ENCODE assay signal across 8 mouse cellular contexts in genomic region chr1:171034201-171034600, GRCm38 (mm10). TPM values are rescaled to one million over a fixed set of nuclear protein-coding genes. Genes with fewer than 3 reads are reported as not detected.
DNase-seq lines count a peak whose midpoint lies in the region; ATAC-seq and TF ChIP-seq lines count a peak whose summit lies in the region.

No protein-coding gene starts in this region.

- peaks cover 10% of the 10 kb centered on the region for H3K4me1 ChIP-seq in kidney, embryonic 16.5 days (ENCODE audit: insufficient read depth, low read length)
- H3K4me1 ChIP-seq in forebrain, postnatal 0 days (ENCODE audit: insufficient read depth) = no peaks in the 10 kb centered on the region
- peaks cover 12% of the 10 kb centered on the region; the same call in 1 of the 2 replicates for H3K4me1 ChIP-seq in midbrain, embryonic 11.5 days (ENCODE audit: control insufficient read depth, insufficient read depth, low read length)

- no peaks in the 10 kb centered on the region for H3K9me3 ChIP-seq in kidney, embryonic 16.5 days (ENCODE audit: low read length)
- no peaks in the 10 kb centered on the region for H3K9me3 ChIP-seq in forebrain, postnatal 0 days (ENCODE audit: low read length)
- no peaks in the 10 kb centered on the region for H3K9me3 ChIP-seq in midbrain, embryonic 11.5 days (ENCODE audit: control insufficient read depth, low read length)

- H3K4me3 ChIP-seq in kidney, embryonic 16.5 days (ENCODE audit: low read length) = peak overlapping the region; percentile 56
- peak overlapping the region; percentile 60 for H3K4me3 ChIP-seq in forebrain, postnatal 0 days (ENCODE audit: low read depth, low read length)
- H3K4me3 ChIP-seq in midbrain, embryonic 11.5 days (ENCODE audit: low read depth, low read length) = peak overlapping the region; percentile 44

- no peak overlapping the region for H3K27ac ChIP-seq in kidney, embryonic 16.5 days (ENCODE audit: low read length)
- no peak overlapping the region for H3K27ac ChIP-seq in forebrain, postnatal 0 days (ENCODE audit: low read depth, low read length)
- no peak overlapping the region for H3K27ac ChIP-seq in midbrain, embryonic 11.5 days (ENCODE audit: low read depth, low read length)

- no peak for DNase-seq in kidney, adult 8-10 months
- DNase-seq in NIH3T3 (ENCODE audit: low read depth) = peak; percentile 70
- no peak for DNase-seq in forebrain, postnatal 0 days
- no peak for DNase-seq in midbrain, embryonic 11.5 days (ENCODE audit: low spot score, missing footprints)
- DNase-seq in thymus, postnatal 36 days = no peak
- no peak for DNase-seq in ovary, adult 18-20 months (ENCODE audit: low spot score)

- peak overlapping the region; percentile 89 for H3K4me2 ChIP-seq in kidney, embryonic 16.5 days (replicated peaks; ENCODE audit: low read depth, low read length)
- H3K4me2 ChIP-seq in forebrain, postnatal 0 days (ENCODE audit: low read depth) = peak overlapping the region; percentile 67
- peak overlapping the region; percentile 90 for H3K4me2 ChIP-seq in midbrain, embryonic 11.5 days

- TF ChIP-seq CTCF in forebrain, postnatal 0 days (IDR thresholded peaks at IDR 0.05; ENCODE audit: low read depth) = no peak

- ATAC-seq in kidney, embryonic 16.5 days (ENCODE audit: low FRiP score, low TSS enrichment) = no peak
- peak; percentile 25 for ATAC-seq in forebrain, postnatal 0 days
- no peak for ATAC-seq in midbrain, embryonic 11.5 days (ENCODE audit: low FRiP score)
- ATAC-seq in megakaryocyte-erythroid progenitor cell, adult 5-6 weeks (replicated peaks; ENCODE audit: low FRiP score, low TSS enrichment, poor library complexity, severe bottlenecking) = no peak

- H3K36me3 ChIP-seq in kidney, embryonic 16.5 days (ENCODE audit: insufficient read depth, low read length) = no peaks in the 10 kb centered on the region
- no peaks in the 10 kb centered on the region for H3K36me3 ChIP-seq in forebrain, postnatal 0 days (ENCODE audit: insufficient read depth)
- H3K36me3 ChIP-seq in midbrain, embryonic 11.5 days (ENCODE audit: control insufficient read depth, insufficient read depth, low read length) = no peaks in the 10 kb centered on the region

- 0 out of 2 replicates have a peak overlapping the region, but pooled peaks have one; percentile 22 for H3K9ac ChIP-seq in kidney, embryonic 16.5 days (replicated peaks; ENCODE audit: low read length)
- peak overlapping the region; percentile 48; the same call in 1 of the 2 replicates for H3K9ac ChIP-seq in forebrain, postnatal 0 days
- peak overlapping the region; percentile 28; the same call in 1 of the 2 replicates for H3K9ac ChIP-seq in midbrain, embryonic 11.5 days (ENCODE audit: low read length)

- 5% methylated on average over 11 of the region's 11 CpGs for WGBS in kidney, embryonic 16.5 days
- WGBS in forebrain, postnatal 0 days = 2% methylated on average over 11 of the region's 11 CpGs
- WGBS in midbrain, embryonic 11.5 days = 8% methylated on average over 11 of the region's 11 CpGs

- peaks cover 24% of the 10 kb centered on the region for H3K27me3 ChIP-seq in kidney, embryonic 16.5 days (ENCODE audit: insufficient read depth, low read length)
- H3K27me3 ChIP-seq in forebrain, postnatal 0 days (ENCODE audit: insufficient read depth, low read length) = 0 out of 2 replicates have a peak, but pooled peaks cover 7% of the 10 kb centered on the region
- peaks cover 13% of the 10 kb centered on the region for H3K27me3 ChIP-seq in midbrain, embryonic 11.5 days (ENCODE audit: control insufficient read depth, insufficient read depth, low read length)

RNA-seq across cellular contexts. Expression of gene Fcgr4, which starts 15.5 kb away (rescaled TPM):
- 0.87 and 1.3 TPM in 2 replicates for polyA plus RNA-seq in kidney, embryonic 16.5 days (2015; fragmentation: Nextera tagmentation; extraction: Ambion mirVana)
- total RNA-seq in forebrain, postnatal 0 days (2014; rRNA removed) = 0.76 TPM in 1 of 2 replicates, not detected in the other
- 0.44 and 0.67 TPM in 2 replicates for polyA plus RNA-seq in forebrain, postnatal 0 days (2015; fragmentation: Nextera tagmentation; extraction: Ambion mirVana)
- 0.18 and 0.55 TPM in 2 replicates for polyA plus RNA-seq in midbrain, embryonic 11.5 days (2014; fragmentation: Nextera tagmentation; extraction: Ambion mirVana)
- total RNA-seq in megakaryocyte-erythroid progenitor cell, adult 5-6 weeks (2014; fragmentation: Nextera tagmentation) = 0.40 TPM in 1 of 2 replicates, not detected in the other
- total RNA-seq in megakaryocyte-erythroid progenitor cell, adult 5-6 weeks (2017) = not detected in 2 replicates

RNA-seq across cellular contexts. Expression of gene Fcgr3, which starts 30.5 kb away (rescaled TPM):
- 8.8 and 9.0 TPM in 2 replicates for polyA plus RNA-seq in kidney, embryonic 16.5 days (2015; fragmentation: Nextera tagmentation; extraction: Ambion mirVana)
- 13.5 and 14.9 TPM in 2 replicates for total RNA-seq in forebrain, postnatal 0 days (2014; rRNA removed)
- 13.9 and 14.6 TPM in 2 replicates for polyA plus RNA-seq in forebrain, postnatal 0 days (2015; fragmentation: Nextera tagmentation; extraction: Ambion mirVana)
- 8.5 and 8.6 TPM in 2 replicates for polyA plus RNA-seq in midbrain, embryonic 11.5 days (2014; fragmentation: Nextera tagmentation; extraction: Ambion mirVana)
- total RNA-seq in megakaryocyte-erythroid progenitor cell, adult 5-6 weeks (2014; fragmentation: Nextera tagmentation) = 1.4 and 6.3 TPM in 2 replicates
- total RNA-seq in megakaryocyte-erythroid progenitor cell, adult 5-6 weeks (2017) = 1.9 and 2.2 TPM in 2 replicates

RNA-seq across cellular contexts. Expression of gene Fcgr2b, which starts 57.9 kb away (rescaled TPM):
- 2.6 and 3.9 TPM in 2 replicates for polyA plus RNA-seq in kidney, embryonic 16.5 days (2015; fragmentation: Nextera tagmentation; extraction: Ambion mirVana)
- total RNA-seq in forebrain, postnatal 0 days (2014; rRNA removed) = 2.2 and 2.3 TPM in 2 replicates
- polyA plus RNA-seq in forebrain, postnatal 0 days (2015; fragmentation: Nextera tagmentation; extraction: Ambion mirVana) = 3.8 and 3.9 TPM in 2 replicates
- polyA plus RNA-seq in midbrain, embryonic 11.5 days (2014; fragmentation: Nextera tagmentation; extraction: Ambion mirVana) = 0.18 TPM in 1 of 2 replicates, not detected in the other
- 4.5 and 6.0 TPM in 2 replicates for total RNA-seq in megakaryocyte-erythroid progenitor cell, adult 5-6 weeks (2014; fragmentation: Nextera tagmentation)
- total RNA-seq in megakaryocyte-erythroid progenitor cell, adult 5-6 weeks (2017) = 3.8 TPM in 1 of 2 replicates, not detected in the other
